Mouse (Mus musculus) intestine, embryonic 15.5 days (tissue): ENCODE measurements around the gene Ptprb. TPM values are rescaled to one million over a fixed set of nuclear protein-coding genes. Genes with fewer than 3 reads are reported as not detected.

ENCODE experiments used
- ATAC-seq: fragments of 200-750 bp; cut with Nextera tagmentation; 2 replicates; pipeline ENCODE4 v1.8.0; 2017; ENCODE audit warnings: moderate TSS enrichment, moderate library complexity
- H3K27ac ChIP-seq: fragments of 300-500 bp; sonication (generic); 2 replicates; pipeline ENCODE4 v1.5.1; 2015; ENCODE audit warnings: mild to moderate bottlenecking, inconsistent platforms
- H3K27me3 ChIP-seq: fragments of 300-500 bp; sonication (generic); replicated peaks from 2 replicates; pipeline ENCODE4 v1.6.1; 2015; ENCODE audit warnings: inconsistent platforms
- H3K36me3 ChIP-seq: fragments of 300-500 bp; sonication (generic); 2 replicates; pipeline ENCODE4 v1.6.1; 2015; ENCODE audit warnings: inconsistent platforms
- H3K4me1 ChIP-seq: fragments of 300-500 bp; sonication (generic); replicated peaks from 2 replicates; pipeline ENCODE4 v1.6.1; 2015; ENCODE audit warnings: inconsistent platforms
- H3K4me2 ChIP-seq: fragments of 300-500 bp; sonication (generic); replicated peaks from 2 replicates; pipeline ENCODE4 v1.6.1; 2015; ENCODE audit warnings: mild to moderate bottlenecking, inconsistent platforms
- H3K4me3 ChIP-seq: fragments of 300-500 bp; sonication (generic); replicated peaks from 2 replicates; pipeline ENCODE4 v1.5.1; 2015; ENCODE audit warnings: inconsistent platforms
- H3K9ac ChIP-seq: fragments of 300-500 bp; sonication (generic); 2 replicates; pipeline ENCODE4 v1.6.1; 2015; ENCODE audit warnings: inconsistent platforms
- H3K9me3 ChIP-seq: fragments of 300-500 bp; sonication (generic); 2 replicates; pipeline ENCODE4 v1.6.1; 2016; ENCODE audit warnings: inconsistent platforms
- WGBS: fragments of 180-500 bp; shearing (Covaris S2); methylation state at CpG from one replicate; pipeline ENCODE4 v1.1.7; 2015; 5-methylcytosine and 5-hydroxymethylcytosine counted together
- polyA plus RNA-seq: library from polyadenylated mRNA; unstranded; fragments of >200 nt; fragmentation: Nextera tagmentation; extraction: Ambion mirVana; gene quantifications from 2 replicates; pipeline ENCODE4 v1.2.1, GENCODE M21; 2015

Gene Ptprb
- 4.6 and 4.7 TPM in 2 replicates for polyA plus RNA-seq

GRCm38 (mm10) chr10:116275280-116275679 is at the start of gene Ptprb:
Gene Ptprb, plus strand, starts transcription at chr10:116275523.
- Histone ChIP-seq H3K4me2 (no peak within 1 kb of the TSS), H3K36me3 (no peaks in the 10 kb centered on the region), H3K4me3 (0 out of 2 replicates have a peak within 1 kb of the TSS, but pooled peaks have one; percentile 9), H3K4me1 (no peaks in the 10 kb centered on the region), H3K27me3 (no peaks in the 10 kb centered on the region), H3K9me3 (no peaks in the 10 kb centered on the region), H3K27ac (no peak within 1 kb of the TSS), H3K9ac (no peak within 1 kb of the TSS)
- 57% methylated on average over 7 of the region's 7 CpGs for WGBS
- no peak for ATAC-seq

GRCm38 (mm10) chr10:116235299-116235698 is 40.0 kb upstream of the Ptprb start:
- no peak overlapping the region for H3K4me2 ChIP-seq
- WGBS, result 55% methylated on average over 5 of the region's 5 CpGs
- no peaks in the 10 kb centered on the region for H3K9me3 ChIP-seq
- no peak overlapping the region for H3K4me3 ChIP-seq
- H3K9ac ChIP-seq, result no peak overlapping the region
- no peak for ATAC-seq
- no peak overlapping the region for H3K27ac ChIP-seq
- no peaks in the 10 kb centered on the region for H3K36me3 ChIP-seq
- no peaks in the 10 kb centered on the region for H3K4me1 ChIP-seq
- H3K27me3 ChIP-seq, result no peaks in the 10 kb centered on the region

- no peak overlapping the region for H3K4me2 ChIP-seq
- H3K4me1 ChIP-seq, result no peaks in the 10 kb centered on the region
- no peaks in the 10 kb centered on the region for H3K9me3 ChIP-seq
- no peak for ATAC-seq
- 42% methylated on average over 7 of the region's 7 CpGs for WGBS
- H3K27me3 ChIP-seq, result no peaks in the 10 kb centered on the region
- H3K9ac ChIP-seq, result no peak overlapping the region
- no peak overlapping the region for H3K27ac ChIP-seq
- H3K36me3 ChIP-seq, result no peaks in the 10 kb centered on the region
- no peak overlapping the region for H3K4me3 ChIP-seq
Observed at GRCm38 (mm10) chr10:116242200-116242599, 33.1 kb upstream of the Ptprb start.

- peak; percentile 70 for ATAC-seq
- Histone ChIP-seq H3K4me1 (no peaks in the 10 kb centered on the region), H3K9ac (no peak overlapping the region), H3K36me3 (no peaks in the 10 kb centered on the region), H3K27me3 (no peaks in the 10 kb centered on the region), H3K27ac (no peak overlapping the region), H3K4me2 (no peak overlapping the region), H3K4me3 (no peak overlapping the region), H3K9me3 (no peaks in the 10 kb centered on the region)
- WGBS, result 40% methylated on average over 7 of the region's 7 CpGs
Observed at GRCm38 (mm10) chr10:116243373-116243772, 31.9 kb upstream of the Ptprb start.

GRCm38 (mm10) chr10:116245632-116246031 is 29.7 kb upstream of the Ptprb start:
- Histone ChIP-seq H3K4me3 (no peak overlapping the region), H3K4me1 (no peaks in the 10 kb centered on the region), H3K4me2 (no peak overlapping the region), H3K9ac (no peak overlapping the region), H3K36me3 (no peaks in the 10 kb centered on the region), H3K27ac (no peak overlapping the region), H3K27me3 (no peaks in the 10 kb centered on the region), H3K9me3 (no peaks in the 10 kb centered on the region)
- no peak; the same call in 1 of the 2 replicates for ATAC-seq
- 58% methylated on average over 2 of the region's 2 CpGs for WGBS

GRCm38 (mm10) chr10:116252668-116253067 is 22.7 kb upstream of the Ptprb start:
- 88% methylated on average over 7 of the region's 7 CpGs for WGBS
- no peak for ATAC-seq
- no peak overlapping the region for H3K4me3 ChIP-seq
- H3K4me1 ChIP-seq, result no peaks in the 10 kb centered on the region
- no peak overlapping the region for H3K27ac ChIP-seq
- no peaks in the 10 kb centered on the region for H3K9me3 ChIP-seq
- no peaks in the 10 kb centered on the region for H3K27me3 ChIP-seq
- no peaks in the 10 kb centered on the region for H3K36me3 ChIP-seq
- no peak overlapping the region for H3K9ac ChIP-seq
- no peak overlapping the region for H3K4me2 ChIP-seq

- no peaks in the 10 kb centered on the region for H3K9me3 ChIP-seq
- no peak overlapping the region for H3K4me3 ChIP-seq
- WGBS, result 28% methylated on average over 6 of the region's 6 CpGs
- H3K27ac ChIP-seq, result no peak overlapping the region
- ATAC-seq, result peak; percentile 90
- H3K9ac ChIP-seq, result no peak overlapping the region
- H3K27me3 ChIP-seq, result no peaks in the 10 kb centered on the region
- H3K4me1 ChIP-seq, result no peaks in the 10 kb centered on the region
- no peak overlapping the region for H3K4me2 ChIP-seq
- H3K36me3 ChIP-seq, result no peaks in the 10 kb centered on the region
Observed at GRCm38 (mm10) chr10:116253972-116254371, 21.4 kb upstream of the Ptprb start.

- 74% methylated on average over 4 of the region's 4 CpGs for WGBS
Observed at GRCm38 (mm10) chr10:116259298-116259697, 16.0 kb upstream of the Ptprb start.

GRCm38 (mm10) chr10:116260658-116261433 is 14.5 kb upstream of the Ptprb start:
- peaks cover 10% of the 10 kb centered on the region; the same call in 1 of the 2 replicates for H3K4me1 ChIP-seq
- peak; percentile 44; the same call in 1 of the 2 replicates for ATAC-seq
- H3K27me3 ChIP-seq, result no peaks in the 10 kb centered on the region
- no peak overlapping the region for H3K4me3 ChIP-seq
- no peak overlapping the region; the same call in 1 of the 2 replicates for H3K27ac ChIP-seq
- no peaks in the 10 kb centered on the region for H3K9me3 ChIP-seq
- no peaks in the 10 kb centered on the region for H3K36me3 ChIP-seq
- no peak overlapping the region for H3K4me2 ChIP-seq
- WGBS, result 49% methylated on average over 13 of the region's 13 CpGs
- no peak overlapping the region for H3K9ac ChIP-seq

More at GRCm38 (mm10) chr10:116259298-116259697, 16.0 kb upstream of the Ptprb start:
- Histone ChIP-seq H3K27me3 (no peaks in the 10 kb centered on the region), H3K4me3 (no peak overlapping the region), H3K9me3 (no peaks in the 10 kb centered on the region), H3K36me3 (no peaks in the 10 kb centered on the region), H3K9ac (no peak overlapping the region), H3K27ac (no peak overlapping the region), H3K4me1 (peaks cover 8% of the 10 kb centered on the region; the same call in 1 of the 2 replicates), H3K4me2 (no peak overlapping the region)
- ATAC-seq, result no peak

GRCm38 (mm10) chr10:116261559-116261958 is 13.8 kb upstream of the Ptprb start:
- Histone ChIP-seq H3K4me1 (peaks cover 10% of the 10 kb centered on the region; the same call in 1 of the 2 replicates), H3K9me3 (no peaks in the 10 kb centered on the region), H3K27ac (0 out of 2 replicates have a peak overlapping the region, but pooled peaks have one; percentile 2), H3K4me2 (no peak overlapping the region), H3K9ac (no peak overlapping the region), H3K4me3 (no peak overlapping the region), H3K36me3 (no peaks in the 10 kb centered on the region), H3K27me3 (no peaks in the 10 kb centered on the region)
- no peak for ATAC-seq
- 64% methylated on average over 5 of the region's 5 CpGs for WGBS

GRCm38 (mm10) chr10:116264521-116264920 is 10.8 kb upstream of the Ptprb start:
- H3K4me2 ChIP-seq, result no peak overlapping the region
- WGBS, result 68% methylated on average over 11 of the region's 11 CpGs
- H3K9me3 ChIP-seq, result no peaks in the 10 kb centered on the region
- no peak for ATAC-seq
- no peak overlapping the region for H3K9ac ChIP-seq
- no peaks in the 10 kb centered on the region for H3K36me3 ChIP-seq
- no peak overlapping the region for H3K27ac ChIP-seq
- no peak overlapping the region for H3K4me3 ChIP-seq
- no peaks in the 10 kb centered on the region for H3K27me3 ChIP-seq
- H3K4me1 ChIP-seq, result peaks cover 15% of the 10 kb centered on the region; the same call in 1 of the 2 replicates

GRCm38 (mm10) chr10:116266561-116267433 is 8.5 kb upstream of the Ptprb start:
- Histone ChIP-seq H3K27ac (0 out of 2 replicates have a peak overlapping the region, but pooled peaks have one; percentile 32), H3K4me2 (0 out of 2 replicates have a peak overlapping the region, but pooled peaks have one; percentile 6), H3K9ac (no peak overlapping the region), H3K4me3 (no peak overlapping the region), H3K36me3 (no peaks in the 10 kb centered on the region), H3K4me1 (peaks cover 7% of the 10 kb centered on the region; the same call in 1 of the 2 replicates), H3K27me3 (no peaks in the 10 kb centered on the region), H3K9me3 (no peaks in the 10 kb centered on the region)
- ATAC-seq, result peak; percentile 79
- 72% methylated on average over 15 of the region's 15 CpGs for WGBS
